Mouse (Mus musculus): ENCODE measurements around the gene Pcsk1n. TPM values are rescaled to one million over a fixed set of nuclear protein-coding genes. Genes with fewer than 3 reads are reported as not detected.

The Pcsk1n gene
- polyA plus RNA-seq, 1 experiment from 2014 or later, result 77.5 TPM

DNA sequence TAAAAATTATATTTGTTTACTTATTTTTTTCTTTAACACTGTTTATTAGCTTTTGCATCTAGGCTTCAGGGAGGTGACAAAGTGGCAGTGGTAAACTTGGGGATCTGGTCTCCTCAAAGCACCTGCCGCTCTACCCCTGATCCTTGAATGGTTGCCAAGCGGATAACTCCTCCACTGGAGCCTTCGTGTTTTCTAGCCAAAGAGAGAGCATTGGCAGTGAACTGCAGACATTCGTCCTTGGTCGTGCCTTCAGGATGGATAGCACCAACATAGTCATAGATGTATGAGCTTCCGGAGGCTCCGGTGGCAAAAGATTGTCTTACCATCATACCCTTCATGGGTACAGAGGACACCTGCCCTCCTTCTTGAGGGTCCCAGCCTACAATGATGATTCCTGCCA, 30.5 kb downstream of the Pcsk1n start:
- no peak overlapping the region for H3K4me2 ChIP-seq (replicated peaks)
- WGBS, result 90% methylated on average over 7 of the region's 7 CpGs
- H3K36me3 ChIP-seq, result peaks cover 6% of the 10 kb centered on the region; the same call in 1 of the 2 replicates
- no peak overlapping the region for H3K27ac ChIP-seq (replicated peaks)
- no peak for ATAC-seq (ENCODE audit: low FRiP score, low read depth)
- peaks cover 6% of the 10 kb centered on the region for H3K4me1 ChIP-seq
- no peak overlapping the region for H3K4me3 ChIP-seq
- no peaks in the 10 kb centered on the region for H3K27me3 ChIP-seq
- H3K9me3 ChIP-seq, result no peaks in the 10 kb centered on the region
- no peak overlapping the region for H3K9ac ChIP-seq (replicated peaks)

DNA sequence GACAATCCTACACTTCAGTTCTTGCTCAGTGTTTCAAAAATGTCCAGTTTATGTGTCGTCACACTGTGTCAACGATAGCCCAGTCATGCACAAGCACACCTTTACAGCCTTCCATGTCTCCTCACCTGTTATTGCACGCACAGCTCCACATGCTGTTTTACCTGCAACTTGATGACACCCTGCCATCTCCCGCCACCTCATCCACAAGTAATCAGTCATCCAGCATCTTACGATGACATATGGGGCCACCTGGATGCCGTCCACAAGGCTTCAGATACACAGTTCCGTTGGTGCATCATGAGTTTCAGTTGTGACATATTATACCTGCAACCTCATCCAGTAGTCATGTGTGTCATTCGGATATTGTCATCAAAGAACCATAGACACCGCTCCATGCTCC, 39.2 kb downstream of the Pcsk1n start:
- Histone ChIP-seq H3K4me1 (no peaks in the 10 kb centered on the region), H3K27ac (replicated peaks) (no peak overlapping the region), H3K27me3 (no peaks in the 10 kb centered on the region), H3K9ac (replicated peaks) (no peak overlapping the region), H3K36me3 (no peaks in the 10 kb centered on the region), H3K4me2 (replicated peaks) (no peak overlapping the region), H3K9me3 (no peaks in the 10 kb centered on the region), H3K4me3 (no peak overlapping the region)
- ATAC-seq (ENCODE audit: low FRiP score, low read depth), result no peak
- 94% methylated on average over 9 of the region's 9 CpGs for WGBS

DNA sequence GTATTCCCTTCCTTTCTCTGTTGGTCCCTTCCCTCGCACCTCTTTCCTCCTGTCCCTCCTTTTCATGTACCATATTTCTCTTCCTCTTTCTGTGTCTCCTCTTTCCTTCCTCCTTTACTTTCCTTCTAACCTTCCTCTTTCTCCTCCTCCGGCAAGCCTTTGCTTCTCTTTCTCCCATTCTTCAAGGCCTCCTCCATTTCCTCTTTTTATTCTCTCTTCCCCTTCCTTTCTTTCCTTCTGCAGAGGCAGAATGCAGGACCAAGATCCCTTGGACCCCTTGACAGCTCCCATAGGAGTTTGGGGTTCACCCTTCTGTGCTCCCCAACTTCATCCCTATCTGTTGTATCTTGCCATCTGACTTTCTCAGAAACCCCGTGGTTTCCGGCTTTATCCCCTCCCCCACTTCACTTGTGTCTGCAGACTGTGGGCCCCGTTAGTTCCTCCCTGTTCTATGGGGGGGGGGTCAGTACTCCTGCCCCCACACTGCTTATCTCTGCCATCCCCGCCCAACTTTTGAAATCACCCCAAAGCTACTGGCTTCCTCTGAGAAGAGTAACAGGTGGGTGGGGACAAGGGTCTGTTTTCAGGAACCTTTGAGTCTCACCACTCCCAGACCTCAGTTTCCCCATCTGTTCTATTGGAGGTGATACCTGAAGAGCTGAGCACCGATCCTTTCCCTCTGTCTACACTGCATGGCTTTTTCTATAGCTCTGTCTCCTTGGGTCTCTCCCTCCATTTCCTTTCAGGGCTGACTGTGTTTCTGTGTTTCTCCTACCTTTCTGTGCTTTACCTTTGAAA, 44.4 kb downstream of the Pcsk1n start:
- Histone ChIP-seq H3K4me1 (no peaks in the 10 kb centered on the region), H3K27ac (replicated peaks) (no peak overlapping the region), H3K4me3 (no peak overlapping the region), H3K27me3 (no peaks in the 10 kb centered on the region), H3K36me3 (no peaks in the 10 kb centered on the region), H3K9ac (replicated peaks) (no peak overlapping the region), H3K4me2 (replicated peaks) (no peak overlapping the region), H3K9me3 (no peaks in the 10 kb centered on the region; the same call in 1 of the 2 replicates)
- no peak for ATAC-seq (ENCODE audit: low FRiP score, low read depth)
- WGBS, result 78% methylated on average over 7 of the region's 7 CpGs

DNA sequence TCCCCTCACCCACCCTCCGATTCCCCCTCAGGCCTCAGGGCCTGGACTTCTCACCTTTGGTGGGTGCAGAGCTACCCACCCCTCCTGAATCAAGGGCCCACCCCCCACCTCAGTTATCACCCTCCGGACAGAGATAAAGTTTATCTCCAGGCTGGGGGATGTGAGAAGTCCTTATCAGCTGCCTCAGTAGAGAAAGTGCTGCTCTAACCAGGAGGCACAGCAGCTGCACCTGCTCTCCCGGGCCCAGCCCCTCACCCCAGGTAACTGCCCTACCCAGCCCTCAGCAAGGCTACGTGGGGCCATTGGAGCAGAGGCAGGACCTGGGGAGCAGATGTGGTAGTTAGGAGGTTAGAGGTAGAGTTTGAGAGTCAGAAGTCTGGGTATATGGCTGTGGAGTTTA, 46.5 kb downstream of the Pcsk1n start:
- H3K27me3 ChIP-seq, result no peaks in the 10 kb centered on the region
- no peaks in the 10 kb centered on the region for H3K36me3 ChIP-seq
- no peak overlapping the region for H3K4me2 ChIP-seq (replicated peaks)
- H3K27ac ChIP-seq (replicated peaks), result no peak overlapping the region
- H3K4me1 ChIP-seq, result no peaks in the 10 kb centered on the region
- H3K9me3 ChIP-seq, result no peaks in the 10 kb centered on the region; the same call in 1 of the 2 replicates
- ATAC-seq (ENCODE audit: low FRiP score, low read depth), result no peak
- H3K4me3 ChIP-seq, result no peak overlapping the region
- H3K9ac ChIP-seq (replicated peaks), result no peak overlapping the region
- 82% methylated on average over 4 of the region's 4 CpGs for WGBS

DNA sequence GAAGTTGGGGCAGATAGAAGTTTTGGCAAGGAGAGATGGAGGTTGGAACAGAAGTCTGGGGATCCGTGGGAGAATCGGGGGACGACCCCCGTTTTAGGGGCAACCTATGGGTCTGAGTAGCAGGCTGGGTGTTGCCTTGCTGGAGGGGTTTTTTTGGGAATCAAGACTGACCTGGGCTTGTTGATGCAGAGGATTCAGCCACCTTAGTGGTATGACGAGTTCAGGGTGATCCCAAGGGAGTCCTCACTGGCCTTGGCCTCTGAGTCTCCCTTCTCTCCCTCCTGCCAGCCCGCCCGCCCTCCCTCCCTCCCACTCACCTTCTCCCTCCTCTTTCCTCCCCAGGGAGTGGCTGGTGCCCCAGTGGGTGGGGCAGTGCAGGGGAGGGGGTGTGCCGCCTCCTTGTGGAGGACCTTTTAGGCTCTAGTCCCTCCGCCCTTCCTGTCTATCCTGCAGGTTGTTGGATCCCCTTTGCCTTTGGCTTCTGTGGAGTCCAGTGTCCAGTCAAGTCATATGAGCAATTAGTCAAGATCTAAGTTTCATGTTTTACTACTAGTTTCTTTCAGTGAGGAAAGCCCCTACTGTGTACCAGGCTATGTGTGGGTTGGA, 48.1 kb downstream of the Pcsk1n start:
- H3K4me1 ChIP-seq, result no peaks in the 10 kb centered on the region
- no peaks in the 10 kb centered on the region for H3K36me3 ChIP-seq
- no peaks in the 10 kb centered on the region for H3K27me3 ChIP-seq
- H3K4me3 ChIP-seq, result no peak overlapping the region
- H3K27ac ChIP-seq (replicated peaks), result no peak overlapping the region
- H3K9me3 ChIP-seq, result no peaks in the 10 kb centered on the region; the same call in 1 of the 2 replicates
- WGBS, result 74% methylated on average over 9 of the region's 9 CpGs
- H3K9ac ChIP-seq (replicated peaks), result no peak overlapping the region
- ATAC-seq (ENCODE audit: low FRiP score, low read depth), result no peak
- H3K4me2 ChIP-seq (replicated peaks), result no peak overlapping the region

DNA sequence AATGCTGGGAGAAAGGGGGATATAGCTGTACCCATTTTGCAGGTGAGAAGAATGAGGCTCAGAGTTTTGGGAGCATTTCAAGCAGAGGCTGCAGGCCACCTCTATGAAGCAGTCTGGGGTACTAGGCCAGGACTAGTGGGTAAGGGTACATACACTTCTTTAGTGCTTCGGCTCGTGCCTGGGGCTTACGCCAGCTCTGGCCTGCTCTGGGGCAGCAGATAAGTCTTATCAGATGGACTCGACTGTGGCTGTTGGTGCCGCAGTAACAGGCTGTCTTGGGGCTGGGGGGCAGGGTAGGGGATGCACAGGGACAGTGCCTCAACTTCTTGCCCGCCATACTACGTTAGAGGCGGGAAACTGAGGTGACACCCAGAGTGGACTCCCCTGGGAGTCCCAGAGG, 48.6 kb downstream of the Pcsk1n start:
- no peak for ATAC-seq (ENCODE audit: low FRiP score, low read depth)
- no peak overlapping the region for H3K9ac ChIP-seq (replicated peaks)
- H3K4me3 ChIP-seq, result no peak overlapping the region
- no peaks in the 10 kb centered on the region for H3K27me3 ChIP-seq
- H3K4me1 ChIP-seq, result no peaks in the 10 kb centered on the region
- 84% methylated on average over 8 of the region's 8 CpGs for WGBS
- H3K36me3 ChIP-seq, result no peaks in the 10 kb centered on the region
- no peak overlapping the region for H3K4me2 ChIP-seq (replicated peaks)
- no peaks in the 10 kb centered on the region; the same call in 1 of the 2 replicates for H3K9me3 ChIP-seq
- no peak overlapping the region for H3K27ac ChIP-seq (replicated peaks)

DNA sequence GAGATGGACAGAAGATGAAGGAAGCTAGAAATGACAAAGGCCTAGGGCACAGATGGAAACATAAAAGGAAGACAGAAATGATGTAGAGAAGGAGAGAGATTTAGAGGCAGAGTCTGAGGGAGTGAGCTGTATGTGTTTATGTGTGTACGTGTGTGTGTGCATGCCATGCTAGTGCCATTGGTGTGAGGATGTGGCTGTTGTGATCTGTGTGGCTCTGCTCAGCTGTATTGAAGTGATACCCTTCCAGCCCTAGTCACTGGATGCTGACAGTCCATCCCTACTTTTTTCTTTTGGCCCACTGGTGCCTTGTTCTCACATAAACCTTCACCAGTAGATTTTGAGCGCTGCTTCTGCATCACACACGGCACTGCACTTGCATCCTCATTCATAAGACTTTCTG, 49.3 kb downstream of the Pcsk1n start:
- Histone ChIP-seq H3K4me1 (no peaks in the 10 kb centered on the region), H3K27ac (replicated peaks) (no peak overlapping the region), H3K27me3 (no peaks in the 10 kb centered on the region), H3K4me2 (replicated peaks) (no peak overlapping the region), H3K4me3 (no peak overlapping the region), H3K36me3 (no peaks in the 10 kb centered on the region), H3K9ac (replicated peaks) (no peak overlapping the region), H3K9me3 (no peaks in the 10 kb centered on the region; the same call in 1 of the 2 replicates)
- no peak for ATAC-seq (ENCODE audit: low FRiP score, low read depth)
- WGBS, result 77% methylated on average over 3 of the region's 3 CpGs

DNA sequence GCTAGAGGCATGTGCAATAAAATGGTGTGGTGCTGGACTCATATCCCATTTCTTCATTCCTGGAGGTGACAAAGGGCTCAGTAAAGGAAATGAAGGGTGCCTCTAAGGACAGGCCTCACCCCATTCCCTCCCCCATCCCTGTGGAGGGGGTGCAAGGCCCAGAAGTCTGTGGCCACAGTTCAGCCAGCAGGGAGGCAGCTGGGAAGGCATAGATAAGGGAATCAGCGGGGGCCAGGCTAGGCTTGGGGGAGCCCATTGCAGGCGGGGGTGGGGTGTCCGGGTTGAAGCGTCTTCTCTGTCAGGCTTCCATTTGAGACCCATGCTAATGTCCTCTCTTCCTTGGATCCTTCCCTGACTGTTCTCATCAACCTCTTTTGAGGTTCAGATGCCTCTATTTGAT, 51.7 kb downstream of the Pcsk1n start:
- no peaks in the 10 kb centered on the region for H3K36me3 ChIP-seq
- WGBS, result 71% methylated on average over 4 of the region's 4 CpGs
- H3K4me1 ChIP-seq, result no peaks in the 10 kb centered on the region
- H3K4me2 ChIP-seq (replicated peaks), result no peak overlapping the region
- H3K4me3 ChIP-seq, result no peak overlapping the region
- no peak for ATAC-seq (ENCODE audit: low FRiP score, low read depth)
- no peak overlapping the region for H3K9ac ChIP-seq (replicated peaks)
- H3K9me3 ChIP-seq, result no peaks in the 10 kb centered on the region; the same call in 1 of the 2 replicates
- H3K27me3 ChIP-seq, result no peaks in the 10 kb centered on the region
- no peak overlapping the region for H3K27ac ChIP-seq (replicated peaks)

Other genes with a start within 250 kb of the Pcsk1n start
- gene Plp2, start 248.4 kb upstream of the Pcsk1n start, polyA plus RNA-seq (2016; fragmentation: Nextera tagmentation; extraction: Ambion mirVana), result 29.2 and 33.2 TPM in 2 replicates
- gene Magix, start 238.6 kb upstream of the Pcsk1n start, polyA plus RNA-seq (2016; fragmentation: Nextera tagmentation; extraction: Ambion mirVana), result 0.09 TPM in 1 of 2 replicates, not detected in the other
- gene Gpkow, start 222.7 kb upstream of the Pcsk1n start, polyA plus RNA-seq (2016; fragmentation: Nextera tagmentation; extraction: Ambion mirVana), result 43.6 and 45.7 TPM in 2 replicates
- 26.4 and 27.0 TPM in 2 replicates for gene Wdr45, start 205.5 kb upstream of the Pcsk1n start, polyA plus RNA-seq (2016; fragmentation: Nextera tagmentation; extraction: Ambion mirVana)
- not detected in 2 replicates for gene Gm45208, start 197.6 kb upstream of the Pcsk1n start, polyA plus RNA-seq (2016; fragmentation: Nextera tagmentation; extraction: Ambion mirVana)
- 88.8 and 89.2 TPM in 2 replicates for gene Praf2, start 191.4 kb upstream of the Pcsk1n start, polyA plus RNA-seq (2016; fragmentation: Nextera tagmentation; extraction: Ambion mirVana)
- 27.5 and 34.1 TPM in 2 replicates for gene Ccdc120, start 168.9 kb upstream of the Pcsk1n start, polyA plus RNA-seq (2016; fragmentation: Nextera tagmentation; extraction: Ambion mirVana)
- 37.6 and 39.1 TPM in 2 replicates for gene Tfe3, start 157.3 kb upstream of the Pcsk1n start, polyA plus RNA-seq (2016; fragmentation: Nextera tagmentation; extraction: Ambion mirVana)
- gene Gripap1, start 130.1 kb upstream of the Pcsk1n start, polyA plus RNA-seq (2016; fragmentation: Nextera tagmentation; extraction: Ambion mirVana), result 78.3 and 80.8 TPM in 2 replicates
- 0.96 and 1.5 TPM in 2 replicates for gene Kcnd1, start 97.5 kb upstream of the Pcsk1n start, polyA plus RNA-seq (2016; fragmentation: Nextera tagmentation; extraction: Ambion mirVana)
- 63.2 and 68.3 TPM in 2 replicates for gene Otud5, start 78.5 kb upstream of the Pcsk1n start, polyA plus RNA-seq (2016; fragmentation: Nextera tagmentation; extraction: Ambion mirVana)
- gene Pim2, start 41.6 kb upstream of the Pcsk1n start, polyA plus RNA-seq (2016; fragmentation: Nextera tagmentation; extraction: Ambion mirVana), result 19.2 and 19.7 TPM in 2 replicates
- gene Slc35a2, start 35.8 kb upstream of the Pcsk1n start, polyA plus RNA-seq (2016; fragmentation: Nextera tagmentation; extraction: Ambion mirVana), result 31.0 and 31.4 TPM in 2 replicates
- gene Pqbp1, start 20.6 kb upstream of the Pcsk1n start, polyA plus RNA-seq (2016; fragmentation: Nextera tagmentation; extraction: Ambion mirVana), result 177 and 180 TPM in 2 replicates
- gene Timm17b, start 20.5 kb upstream of the Pcsk1n start, polyA plus RNA-seq (2016; fragmentation: Nextera tagmentation; extraction: Ambion mirVana), result 156 and 160 TPM in 2 replicates
- gene Gm10491, start 12.0 kb upstream of the Pcsk1n start, polyA plus RNA-seq (2016; fragmentation: Nextera tagmentation; extraction: Ambion mirVana), result not detected in 2 replicates
- not detected in 2 replicates for gene Gm10490, start 10.3 kb upstream of the Pcsk1n start, polyA plus RNA-seq (2016; fragmentation: Nextera tagmentation; extraction: Ambion mirVana)
- gene Eras, start 8.8 kb downstream of the Pcsk1n start, polyA plus RNA-seq (2016; fragmentation: Nextera tagmentation; extraction: Ambion mirVana), result not detected in 2 replicates
- gene Hdac6, start 28.1 kb downstream of the Pcsk1n start, polyA plus RNA-seq (2016; fragmentation: Nextera tagmentation; extraction: Ambion mirVana), result 80.1 and 87.9 TPM in 2 replicates
- 1.5 TPM in 2 replicates for gene Gata1, start 58.2 kb downstream of the Pcsk1n start, polyA plus RNA-seq (2016; fragmentation: Nextera tagmentation; extraction: Ambion mirVana)
- gene Glod5, start 98.7 kb downstream of the Pcsk1n start, polyA plus RNA-seq (2016; fragmentation: Nextera tagmentation; extraction: Ambion mirVana), result not detected in 2 replicates
- gene Suv39h1, start 154.9 kb downstream of the Pcsk1n start, polyA plus RNA-seq (2016; fragmentation: Nextera tagmentation; extraction: Ambion mirVana), result 68.5 and 70.3 TPM in 2 replicates
- 0.22 and 0.26 TPM in 2 replicates for gene Was, start 170.7 kb downstream of the Pcsk1n start, polyA plus RNA-seq (2016; fragmentation: Nextera tagmentation; extraction: Ambion mirVana)
- gene Wdr13, start 213.1 kb downstream of the Pcsk1n start, polyA plus RNA-seq (2016; fragmentation: Nextera tagmentation; extraction: Ambion mirVana), result 39.5 and 44.6 TPM in 2 replicates
- gene Rbm3, start 226.1 kb downstream of the Pcsk1n start, polyA plus RNA-seq (2016; fragmentation: Nextera tagmentation; extraction: Ambion mirVana), result 397 and 431 TPM in 2 replicates

All from midbrain, embryonic 12.5 days (tissue).